Mouse (Mus musculus) urinary bladder, postnatal 0 days (tissue): ENCODE data around the gene Nat8f6. TPM values are rescaled to one million over a fixed set of nuclear protein-coding genes. Genes with fewer than 3 reads are reported as not detected.

ENCODE experiments used
- microRNA-seq: library from miRNA; unstranded; fragments of <30 nt; microRNA quantifications from one replicate; pipeline ENCODE4, GENCODE M21; 2016
- polyA plus RNA-seq: library from polyadenylated mRNA; unstranded; fragments of >200 nt; fragmentation: Nextera tagmentation; extraction: Ambion mirVana; gene quantifications from 2 replicates; pipeline ENCODE4 v1.2.1, GENCODE M21; 2015

Nat8f6 gene
- not detected in 2 replicates for polyA plus RNA-seq

DNA sequence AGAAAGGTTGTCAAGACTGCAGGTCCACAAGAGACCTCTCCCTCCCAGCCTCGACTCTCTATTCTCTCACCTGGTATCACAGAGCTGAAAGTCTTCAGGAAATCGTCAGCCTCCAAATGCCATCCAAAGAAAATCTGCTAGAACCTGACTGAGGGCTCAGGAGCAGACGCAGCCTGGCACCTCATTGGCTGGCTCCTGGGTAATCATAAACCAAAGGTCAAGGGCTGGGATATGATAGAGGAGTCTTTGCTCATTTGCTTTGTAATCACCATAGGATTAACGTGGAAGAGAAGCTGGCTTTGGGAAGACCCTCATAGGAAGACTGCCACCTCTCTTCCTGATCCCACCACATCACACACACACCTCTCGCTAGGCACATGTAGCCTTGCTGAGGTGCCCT is at the start of gene Nat8f6, which contains the start of gene Nat8f5:
Nat8f6 (minus strand) TSS at position 118 of the 400 bp plus-strand sequence.
Nat8f5 (minus strand) TSS at position 136 of the 400 bp plus-strand sequence.

GRCm38 (mm10) chr6:85869006-85869405 is 48.3 kb upstream of the Nat8f6 start, which contains the start of gene Nat8f2:
Gene Nat8f2 (minus strand): TSS chr6:85869158.

GRCm38 (mm10) chr6:85831796-85832321 is 11.1 kb upstream of the Nat8f6 start, which contains the start of gene Nat8:
Gene Nat8 (minus strand): TSS chr6:85832082.

DNA sequence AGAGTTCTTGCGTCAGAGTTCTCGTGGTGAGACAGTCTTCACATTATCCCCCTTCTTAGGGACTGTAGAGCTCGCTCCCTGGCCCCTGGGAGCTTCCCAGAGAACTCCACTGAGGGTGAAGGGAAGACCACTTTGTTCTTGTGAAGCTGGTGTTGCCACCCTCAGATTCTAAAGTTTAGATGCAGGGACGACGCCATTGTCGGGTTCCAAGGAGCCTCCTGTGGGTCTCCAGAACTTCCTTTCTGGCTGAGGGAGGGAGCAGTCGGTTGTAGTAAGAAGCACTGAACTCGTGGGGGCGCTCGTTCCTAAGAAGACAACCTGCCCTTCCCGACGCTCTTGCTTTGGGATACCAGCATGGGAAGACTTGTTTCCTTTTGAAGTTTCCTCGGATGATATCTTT is 55.2 kb downstream of the Nat8f6 start, which contains the start of gene Nat8f3:
Nat8f3 (minus strand) TSS at position 223 of the 400 bp plus-strand sequence.

Small RNAs within 50 kb of the gene (microRNA-seq; reads per million reads assigned to microRNA genes)
- gene Mir6375, result not detected

Other genes starting within 250 kb of the Nat8f6 start
- 1.1 and 1.2 TPM in 2 replicates for gene Alms1, start 233.4 kb downstream of the Nat8f6 start, polyA plus RNA-seq
- 0.11 and 0.24 TPM in 2 replicates for gene Nat8f7, start 107.7 kb downstream of the Nat8f6 start, polyA plus RNA-seq
- 0.11 and 0.13 TPM in 2 replicates for gene Nat8f3, start 55.2 kb downstream of the Nat8f6 start, polyA plus RNA-seq
- gene Nat8f5, start within 50 bp of the Nat8f6 start, polyA plus RNA-seq, result 0.55 and 0.70 TPM in 2 replicates
- 0.65 and 0.90 TPM in 2 replicates for gene Nat8, start 11.1 kb upstream of the Nat8f6 start, polyA plus RNA-seq
- gene Nat8f2, start 48.2 kb upstream of the Nat8f6 start, polyA plus RNA-seq, result 0.05 TPM in 1 of 2 replicates, not detected in the other
- gene Nat8f4, start 83.9 kb upstream of the Nat8f6 start, polyA plus RNA-seq, result 1.8 TPM in 2 replicates
- gene Tprkb, start 90.9 kb upstream of the Nat8f6 start, polyA plus RNA-seq, result 30.2 and 31.8 TPM in 2 replicates
- gene Nat8f1, start 94.7 kb upstream of the Nat8f6 start, polyA plus RNA-seq, result 6.0 and 7.4 TPM in 2 replicates
- 38.1 and 52.5 TPM in 2 replicates for gene Dusp11, start 140.7 kb upstream of the Nat8f6 start, polyA plus RNA-seq
- gene Figla, start 195.2 kb upstream of the Nat8f6 start, polyA plus RNA-seq, result not detected in 2 replicates
- 0.31 and 0.58 TPM in 2 replicates for gene Add2, start 207.7 kb upstream of the Nat8f6 start, polyA plus RNA-seq